Mouse (Mus musculus): ENCODE results near the gene Ankrd23. TPM values are rescaled to one million over a fixed set of nuclear protein-coding genes. Genes with fewer than 3 reads are reported as not detected.

Ankrd23 gene
- polyA plus RNA-seq, 1 experiment from 2014 or later: 17.9 TPM

DNA sequence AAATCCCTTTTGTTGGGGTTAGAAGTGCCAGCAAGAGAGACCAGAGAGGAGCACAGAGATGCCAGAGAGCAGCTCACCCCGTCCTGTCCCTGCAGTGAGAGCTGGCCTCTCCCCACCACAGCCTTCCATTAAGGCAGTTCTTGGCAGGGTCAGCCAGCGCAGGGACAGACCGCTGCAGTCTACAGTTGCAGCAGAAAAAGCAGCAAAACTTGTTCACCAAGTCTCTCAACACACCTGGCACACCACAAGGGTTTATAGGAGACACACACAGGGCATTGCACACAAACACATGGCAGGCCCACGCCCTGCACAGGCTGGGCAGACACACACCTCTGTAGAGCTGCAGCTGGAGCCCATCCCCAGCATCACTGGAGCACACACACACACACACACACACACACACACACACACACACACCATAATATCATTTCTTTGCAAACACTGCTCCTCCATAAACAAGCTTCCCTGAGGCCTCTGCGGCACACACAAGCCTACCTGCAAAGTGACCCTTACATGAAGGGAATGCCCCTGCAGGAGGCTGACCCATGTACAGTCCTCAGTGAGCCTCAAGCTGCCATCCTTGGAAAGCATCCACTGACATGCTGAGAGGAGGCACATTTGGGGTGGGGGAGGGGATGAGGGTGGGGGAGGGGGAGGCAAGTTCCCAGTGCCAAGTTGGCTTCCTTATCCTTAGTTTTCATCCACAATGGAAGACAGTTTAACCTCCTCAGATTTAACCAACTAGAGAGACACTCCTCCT is 37.7 kb upstream of the Ankrd23 start:
- Histone ChIP-seq H3K4me2 (ENCODE audit: low read depth, low read length) (no peak overlapping the region), H3K9ac (ENCODE audit: low read length) (0 out of 2 replicates have a peak overlapping the region, but pooled peaks have one; percentile 21), H3K27ac (ENCODE audit: low read length) (peak overlapping the region; percentile 72), H3K27me3 (ENCODE audit: control insufficient read depth, insufficient read depth, low read depth, low read length) (no peaks in the 10 kb centered on the region), H3K36me3 (ENCODE audit: control insufficient read depth, insufficient read depth, low read length) (no peaks in the 10 kb centered on the region), H3K9me3 (ENCODE audit: control insufficient read depth, low read length) (no peaks in the 10 kb centered on the region), H3K4me3 (ENCODE audit: low read length) (no peak overlapping the region), H3K4me1 (replicated peaks; ENCODE audit: control insufficient read depth, insufficient read depth, low read length) (peaks cover 46% of the 10 kb centered on the region)
- 57% methylated on average over 5 of the region's 5 CpGs for WGBS
- ATAC-seq (ENCODE audit: low read depth): peak; percentile 25

GRCm38 (mm10) chr1:36573524-36573923 is 36.8 kb upstream of the Ankrd23 start:
- H3K4me2 ChIP-seq (ENCODE audit: low read depth, low read length): no peak overlapping the region
- 0 out of 2 replicates have a peak overlapping the region, but pooled peaks have one; percentile 21 for H3K9ac ChIP-seq (ENCODE audit: low read length)
- H3K4me1 ChIP-seq (replicated peaks; ENCODE audit: control insufficient read depth, insufficient read depth, low read length): peaks cover 54% of the 10 kb centered on the region
- H3K36me3 ChIP-seq (ENCODE audit: control insufficient read depth, insufficient read depth, low read length): no peaks in the 10 kb centered on the region
- H3K27me3 ChIP-seq (ENCODE audit: control insufficient read depth, insufficient read depth, low read depth, low read length): no peaks in the 10 kb centered on the region
- no peak overlapping the region for H3K4me3 ChIP-seq (ENCODE audit: low read length)
- no peaks in the 10 kb centered on the region for H3K9me3 ChIP-seq (ENCODE audit: control insufficient read depth, low read length)
- peak; percentile 24; the same call in 1 of the 2 replicates for ATAC-seq (ENCODE audit: low read depth)
- WGBS: 66% methylated on average over 8 of the region's 8 CpGs
- peak overlapping the region; percentile 72 for H3K27ac ChIP-seq (ENCODE audit: low read length)

GRCm38 (mm10) chr1:36572709-36573108 is 36.0 kb upstream of the Ankrd23 start:
- no peak overlapping the region for H3K4me2 ChIP-seq (ENCODE audit: low read depth, low read length)
- no peaks in the 10 kb centered on the region for H3K27me3 ChIP-seq (ENCODE audit: control insufficient read depth, insufficient read depth, low read depth, low read length)
- WGBS: 70% methylated on average over 1 of the region's 1 CpGs
- H3K9me3 ChIP-seq (ENCODE audit: control insufficient read depth, low read length): no peaks in the 10 kb centered on the region
- ATAC-seq (ENCODE audit: low read depth): no peak
- H3K27ac ChIP-seq (ENCODE audit: low read length): no peak overlapping the region
- no peak overlapping the region for H3K4me3 ChIP-seq (ENCODE audit: low read length)
- H3K4me1 ChIP-seq (replicated peaks; ENCODE audit: control insufficient read depth, insufficient read depth, low read length): peaks cover 62% of the 10 kb centered on the region
- H3K36me3 ChIP-seq (ENCODE audit: control insufficient read depth, insufficient read depth, low read length): no peaks in the 10 kb centered on the region
- H3K9ac ChIP-seq (ENCODE audit: low read length): no peak overlapping the region

GRCm38 (mm10) chr1:36572140-36572700 is 35.5 kb upstream of the Ankrd23 start:
- H3K4me1 ChIP-seq (replicated peaks; ENCODE audit: control insufficient read depth, insufficient read depth, low read length): peaks cover 62% of the 10 kb centered on the region
- H3K9me3 ChIP-seq (ENCODE audit: control insufficient read depth, low read length): no peaks in the 10 kb centered on the region
- no peak overlapping the region for H3K4me3 ChIP-seq (ENCODE audit: low read length)
- H3K27ac ChIP-seq (ENCODE audit: low read length): peak overlapping the region; percentile 28; the same call in 1 of the 2 replicates
- WGBS: 59% methylated on average over 2 of the region's 2 CpGs
- no peak overlapping the region for H3K9ac ChIP-seq (ENCODE audit: low read length)
- no peak for ATAC-seq (ENCODE audit: low read depth)
- H3K4me2 ChIP-seq (ENCODE audit: low read depth, low read length): no peak overlapping the region
- H3K36me3 ChIP-seq (ENCODE audit: control insufficient read depth, insufficient read depth, low read length): no peaks in the 10 kb centered on the region
- no peaks in the 10 kb centered on the region for H3K27me3 ChIP-seq (ENCODE audit: control insufficient read depth, insufficient read depth, low read depth, low read length)

DNA sequence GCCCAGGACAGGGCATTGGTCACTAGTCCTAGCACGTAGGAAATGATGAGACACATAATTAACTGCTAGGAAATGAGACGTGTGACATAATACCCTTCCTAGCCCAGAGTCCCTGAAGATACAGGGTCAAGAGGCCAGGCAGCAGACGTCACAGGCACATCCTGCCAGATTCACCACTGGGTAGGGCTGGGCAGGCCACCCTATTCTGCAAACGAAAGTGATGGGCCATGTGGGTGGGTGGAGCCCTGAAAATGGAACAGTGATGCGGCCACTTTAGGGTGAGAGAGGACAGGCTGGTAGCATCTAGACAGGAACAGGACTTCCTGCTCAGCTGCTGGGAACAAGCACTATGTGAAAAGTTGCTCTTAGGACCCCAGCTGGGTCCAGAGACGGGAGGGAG is 34.9 kb upstream of the Ankrd23 start:
- 46% methylated on average over 6 of the region's 6 CpGs for WGBS
- peak; percentile 16; the same call in 1 of the 2 replicates for ATAC-seq (ENCODE audit: low read depth)
- no peak overlapping the region for H3K4me3 ChIP-seq (ENCODE audit: low read length)
- no peaks in the 10 kb centered on the region for H3K36me3 ChIP-seq (ENCODE audit: control insufficient read depth, insufficient read depth, low read length)
- peaks cover 61% of the 10 kb centered on the region for H3K4me1 ChIP-seq (replicated peaks; ENCODE audit: control insufficient read depth, insufficient read depth, low read length)
- H3K9me3 ChIP-seq (ENCODE audit: control insufficient read depth, low read length): no peaks in the 10 kb centered on the region
- H3K27ac ChIP-seq (ENCODE audit: low read length): peak overlapping the region; percentile 28; the same call in 1 of the 2 replicates
- no peak overlapping the region for H3K4me2 ChIP-seq (ENCODE audit: low read depth, low read length)
- no peaks in the 10 kb centered on the region for H3K27me3 ChIP-seq (ENCODE audit: control insufficient read depth, insufficient read depth, low read depth, low read length)
- no peak overlapping the region for H3K9ac ChIP-seq (ENCODE audit: low read length)

DNA sequence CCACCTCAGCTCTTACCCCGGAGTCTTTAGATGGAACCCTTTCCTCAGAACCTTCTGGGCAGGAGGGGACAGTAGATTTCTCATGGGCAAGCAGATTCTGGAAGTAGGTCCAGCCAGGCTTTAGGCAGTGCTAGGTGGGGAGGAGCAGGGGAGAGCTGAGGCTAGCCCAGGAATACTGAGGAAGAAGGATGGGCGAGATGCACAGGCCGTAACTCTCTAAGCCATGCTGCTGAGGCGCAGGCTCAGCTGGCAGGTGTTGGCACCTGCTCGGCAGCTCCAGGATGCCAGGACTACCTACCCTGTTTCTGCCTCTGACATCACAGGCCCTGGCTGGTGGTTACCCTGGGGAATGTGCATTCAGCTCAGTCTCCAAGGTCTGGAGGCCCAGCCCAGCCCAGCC is 33.6 kb upstream of the Ankrd23 start:
- peak; percentile 21; the same call in 1 of the 2 replicates for ATAC-seq (ENCODE audit: low read depth)
- 84% methylated on average over 5 of the region's 5 CpGs for WGBS

GRCm38 (mm10) chr1:36569694-36570276 is 33.1 kb upstream of the Ankrd23 start:
- ATAC-seq (ENCODE audit: low read depth): no peak
- Histone ChIP-seq H3K4me2 (ENCODE audit: low read depth, low read length) (no peak overlapping the region), H3K27ac (ENCODE audit: low read length) (peak overlapping the region; percentile 72), H3K27me3 (ENCODE audit: control insufficient read depth, insufficient read depth, low read depth, low read length) (no peaks in the 10 kb centered on the region), H3K9ac (ENCODE audit: low read length) (no peak overlapping the region), H3K4me1 (replicated peaks; ENCODE audit: control insufficient read depth, insufficient read depth, low read length) (peaks cover 50% of the 10 kb centered on the region), H3K9me3 (ENCODE audit: control insufficient read depth, low read length) (no peaks in the 10 kb centered on the region), H3K4me3 (ENCODE audit: low read length) (no peak overlapping the region), H3K36me3 (ENCODE audit: control insufficient read depth, insufficient read depth, low read length) (no peaks in the 10 kb centered on the region)
- 39% methylated on average over 7 of the region's 7 CpGs for WGBS

More for the DNA sequence above, 33.6 kb upstream of the Ankrd23 start:
- Histone ChIP-seq H3K4me1 (replicated peaks; ENCODE audit: control insufficient read depth, insufficient read depth, low read length) (peaks cover 54% of the 10 kb centered on the region), H3K27ac (ENCODE audit: low read length) (peak overlapping the region; percentile 17; the same call in 1 of the 2 replicates), H3K4me2 (ENCODE audit: low read depth, low read length) (no peak overlapping the region), H3K4me3 (ENCODE audit: low read length) (no peak overlapping the region), H3K27me3 (ENCODE audit: control insufficient read depth, insufficient read depth, low read depth, low read length) (no peaks in the 10 kb centered on the region), H3K36me3 (ENCODE audit: control insufficient read depth, insufficient read depth, low read length) (no peaks in the 10 kb centered on the region), H3K9me3 (ENCODE audit: control insufficient read depth, low read length) (no peaks in the 10 kb centered on the region), H3K9ac (ENCODE audit: low read length) (no peak overlapping the region)

DNA sequence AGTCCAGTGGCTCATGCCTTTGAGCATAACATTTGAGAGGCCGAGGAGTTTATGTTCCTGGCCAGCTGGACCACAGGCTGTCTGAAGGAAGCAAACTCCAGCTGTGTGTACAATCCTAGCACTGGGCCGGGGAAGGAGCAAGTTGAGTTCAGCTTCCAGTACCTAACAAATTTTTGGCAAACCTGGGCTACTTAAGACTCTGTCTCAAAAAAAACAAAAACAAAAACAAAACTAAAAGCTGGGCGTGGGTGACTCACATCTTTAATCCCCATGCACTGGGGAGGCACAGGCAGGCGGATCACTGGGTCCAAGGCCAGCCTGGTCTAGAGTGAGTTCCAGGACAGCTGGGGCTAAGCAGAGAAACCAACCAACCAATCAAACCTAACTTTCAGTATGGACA is 32.1 kb upstream of the Ankrd23 start:
- H3K4me2 ChIP-seq (ENCODE audit: low read depth, low read length): no peak overlapping the region
- H3K9me3 ChIP-seq (ENCODE audit: control insufficient read depth, low read length): no peaks in the 10 kb centered on the region
- H3K27ac ChIP-seq (ENCODE audit: low read length): peak overlapping the region; percentile 72
- H3K4me1 ChIP-seq (replicated peaks; ENCODE audit: control insufficient read depth, insufficient read depth, low read length): peaks cover 41% of the 10 kb centered on the region
- ATAC-seq (ENCODE audit: low read depth): no peak
- H3K27me3 ChIP-seq (ENCODE audit: control insufficient read depth, insufficient read depth, low read depth, low read length): no peaks in the 10 kb centered on the region
- 0 out of 2 replicates have a peak overlapping the region, but pooled peaks have one; percentile 2 for H3K9ac ChIP-seq (ENCODE audit: low read length)
- 46% methylated on average over 4 of the region's 4 CpGs for WGBS
- H3K36me3 ChIP-seq (ENCODE audit: control insufficient read depth, insufficient read depth, low read length): no peaks in the 10 kb centered on the region
- H3K4me3 ChIP-seq (ENCODE audit: low read length): no peak overlapping the region

Data from lung, embryonic 16.5 days (tissue).